Mouse (Mus musculus) 3134 (cell line): ENCODE data around the gene Mrgpra6.

Source experiments
- DNase-seq: peaks from one replicate; pipeline ENCODE4 v3.0.0-alpha.2; 2011; ENCODE audit warnings: low spot score; ENCODE audit not compliant: insufficient read length; ENCODE audit errors: extremely low read depth

The Mrgpra6 gene

DNA sequence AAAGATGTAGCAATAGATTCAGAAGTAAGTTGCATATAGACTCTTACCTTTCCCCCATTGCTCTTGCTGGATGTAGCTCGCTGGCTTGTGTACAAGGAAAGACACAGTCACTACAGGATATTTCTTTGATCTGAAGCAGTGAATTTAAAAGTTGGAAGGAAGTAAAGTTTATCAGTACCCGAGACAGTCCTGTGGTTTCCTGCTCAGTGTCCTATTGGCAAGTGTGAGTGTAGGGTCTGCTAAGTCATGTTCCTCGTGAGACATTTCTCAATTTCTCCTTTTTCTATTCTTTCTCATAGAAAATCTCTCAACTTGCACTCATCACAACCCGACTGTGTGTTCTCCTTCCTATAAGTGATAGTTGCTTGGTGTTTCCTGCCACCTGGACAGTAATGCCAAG, at the start of gene Mrgpra6:
Gene Mrgpra6, minus strand, starts transcription at position 91 of the 400 bp plus-strand sequence.
- no peak for DNase-seq

DNA sequence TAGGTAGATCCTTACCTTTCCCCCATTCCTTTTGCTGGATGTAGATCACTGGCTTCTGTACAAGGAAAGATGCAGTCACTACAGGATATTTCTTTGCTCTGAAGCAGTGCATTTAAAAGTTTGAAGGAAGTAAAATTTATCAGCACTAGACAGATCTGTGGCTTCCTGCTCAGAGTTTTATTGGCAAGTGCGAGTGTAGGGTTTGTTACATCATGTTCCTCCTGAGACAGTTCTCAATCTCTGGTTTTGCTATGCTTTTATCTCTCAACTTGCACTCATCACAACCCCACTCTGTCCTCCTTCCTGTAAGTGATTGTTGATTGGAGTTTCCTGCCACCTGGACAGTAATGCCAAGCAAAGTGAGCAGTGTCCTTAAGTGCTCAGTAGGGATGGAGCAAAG, 48.0 kb upstream of the Mrgpra6 start, which contains the start of gene Mrgpra9:
Gene Mrgpra9, minus strand, starts transcription at position 79 of the 400 bp plus-strand sequence.
- no peak for DNase-seq

DNA sequence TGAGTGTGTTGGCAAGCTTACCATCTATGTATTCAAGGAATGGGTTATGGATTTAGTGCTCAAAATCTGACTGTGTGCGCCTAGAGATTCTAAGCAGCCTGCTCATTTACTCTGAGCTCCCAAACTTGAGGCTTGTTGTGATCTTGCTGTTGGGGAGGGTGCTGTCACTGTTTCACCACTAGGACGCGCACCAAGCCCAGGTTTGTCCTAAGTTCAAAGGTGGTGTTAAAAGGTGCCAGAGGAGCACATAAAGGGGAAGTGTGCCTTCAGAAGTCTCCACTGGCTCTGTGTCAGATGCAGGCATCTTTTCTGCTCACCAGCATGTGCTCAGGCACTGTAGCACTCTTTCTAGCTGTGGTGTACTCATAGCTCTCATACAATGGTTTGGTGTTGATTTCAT, 39.9 kb upstream of the Mrgpra6 start:
- DNase-seq = no peak

DNA sequence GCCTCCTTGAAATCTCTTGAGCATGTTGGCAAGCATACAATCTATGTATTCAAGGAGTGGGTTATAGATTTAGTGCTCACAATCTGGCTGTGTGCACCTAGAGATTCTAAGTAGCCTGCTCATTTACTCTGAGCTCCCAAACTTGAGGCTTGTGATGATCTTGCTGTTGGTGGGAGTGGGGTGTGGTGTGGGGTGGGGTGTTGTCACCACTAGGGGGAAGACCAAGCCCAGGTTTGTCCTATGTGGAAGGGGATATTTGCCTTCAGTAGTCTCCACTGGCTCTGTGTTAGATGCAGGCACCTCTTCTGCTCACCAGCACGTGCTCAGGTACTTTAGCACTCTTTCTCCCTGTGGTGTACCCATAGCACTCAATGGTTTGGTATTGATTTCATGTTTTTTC, 9.4 kb downstream of the Mrgpra6 start:
- DNase-seq = no peak

GRCm38 (mm10) chr7:47170814-47171213, 33.9 kb downstream of the Mrgpra6 start:
- DNase-seq = no peak

DNA sequence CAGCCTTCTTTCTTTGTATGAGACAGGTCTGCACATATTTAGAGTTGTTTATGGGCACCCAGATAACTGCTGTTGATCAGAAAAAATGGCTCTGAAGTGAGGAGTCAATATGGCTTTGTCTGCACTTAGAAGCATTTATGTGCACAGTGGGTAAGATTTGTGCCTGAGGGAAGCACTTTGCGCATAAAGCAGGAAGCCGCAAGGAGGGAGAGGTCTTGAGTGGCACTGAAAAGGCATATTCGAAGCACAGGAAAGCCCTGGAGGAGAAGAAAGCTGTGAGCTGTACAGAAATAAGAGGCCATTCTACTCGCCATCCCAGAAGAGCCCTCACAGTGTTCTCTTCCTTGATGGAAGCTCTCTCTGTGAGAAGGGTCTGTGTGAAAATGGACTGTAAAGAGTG, 39.7 kb downstream of the Mrgpra6 start:
- no peak for DNase-seq

DNA sequence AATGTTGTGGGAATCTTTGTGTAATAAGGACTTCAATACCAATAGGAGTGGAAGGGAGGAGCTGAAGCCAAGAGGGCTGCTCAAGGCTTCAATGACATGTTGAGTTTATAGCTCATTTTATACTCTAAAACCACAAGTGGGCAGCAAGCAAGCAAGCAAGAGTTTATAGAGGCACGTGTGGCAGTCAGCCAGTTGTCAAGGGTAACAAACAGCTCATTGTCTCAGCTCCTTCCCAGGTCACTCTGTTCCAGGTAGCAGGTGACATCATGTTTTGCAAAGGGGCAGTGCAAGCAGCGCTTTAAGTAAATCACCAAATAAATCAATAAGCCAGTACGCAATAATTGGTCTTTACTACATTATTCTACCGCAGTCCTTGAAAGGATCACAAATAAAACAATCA, 41.5 kb downstream of the Mrgpra6 start:
- no peak for DNase-seq

DNA sequence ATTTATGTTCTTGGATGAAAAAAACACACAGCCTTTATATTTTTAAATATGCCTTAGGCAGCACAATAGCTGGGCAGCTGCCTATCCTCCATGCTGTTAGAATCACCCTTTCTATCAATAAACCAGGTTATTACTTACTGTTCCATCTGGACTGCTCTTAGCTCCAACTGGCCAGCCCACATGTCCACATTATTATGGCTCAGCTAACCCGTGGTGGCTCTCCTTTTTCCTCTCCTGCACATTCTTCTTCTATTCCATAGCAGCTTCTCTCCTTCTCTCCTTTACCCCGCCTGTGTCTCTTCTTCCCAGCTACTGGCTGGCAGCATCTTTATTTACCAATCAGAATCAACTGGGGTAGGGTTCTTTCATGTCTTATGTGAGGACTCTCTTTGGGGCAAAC, 46.3 kb downstream of the Mrgpra6 start:
- no peak for DNase-seq

DNA sequence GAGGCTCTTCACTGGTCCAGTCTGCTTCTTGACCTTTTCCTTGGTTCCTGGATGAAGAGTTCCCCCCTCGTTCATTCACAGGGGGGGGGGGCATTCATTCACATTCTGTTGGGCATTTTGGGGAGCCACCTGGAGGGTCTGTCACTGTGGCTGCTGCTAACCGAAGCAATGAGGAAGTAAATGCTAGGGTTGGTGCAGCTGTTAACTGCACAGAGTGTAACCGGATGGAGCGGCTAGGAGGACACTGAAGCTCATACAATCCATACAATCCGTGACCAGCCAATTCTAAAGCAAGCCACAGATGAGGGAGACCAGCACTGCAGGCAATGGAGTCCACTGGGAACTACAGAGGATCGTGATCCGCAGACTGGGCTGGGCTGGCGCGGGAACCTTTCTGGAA, 47.0 kb downstream of the Mrgpra6 start:
- DNase-seq = no peak

DNA sequence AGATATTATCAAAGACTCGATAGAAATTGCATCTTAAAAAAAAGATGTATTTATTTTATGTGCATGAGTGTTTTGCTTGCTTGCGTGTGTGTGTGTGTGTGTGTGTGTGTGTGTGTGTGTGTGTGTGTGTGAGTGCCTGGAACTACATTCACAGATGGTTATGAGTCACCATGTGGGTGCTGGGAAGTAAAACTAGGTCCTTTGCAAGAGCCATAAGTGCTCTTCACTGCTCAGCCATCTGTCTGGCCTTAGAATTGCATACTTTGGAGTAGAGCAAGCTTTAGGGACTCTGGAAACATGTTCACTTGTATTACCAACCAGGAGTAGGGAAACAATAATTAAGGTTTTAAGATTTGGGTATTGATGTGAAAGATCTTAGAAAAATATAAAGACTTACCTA, 48.9 kb downstream of the Mrgpra6 start:
- DNase-seq = no peak

GRCm38 (mm10) chr7:47155396-47155795, 49.3 kb downstream of the Mrgpra6 start:
- DNase-seq = no peak

- no peak for DNase-seq
Observed at GRCm38 (mm10) chr7:47150420-47151061, 54.2 kb downstream of the Mrgpra6 start.

DNA sequence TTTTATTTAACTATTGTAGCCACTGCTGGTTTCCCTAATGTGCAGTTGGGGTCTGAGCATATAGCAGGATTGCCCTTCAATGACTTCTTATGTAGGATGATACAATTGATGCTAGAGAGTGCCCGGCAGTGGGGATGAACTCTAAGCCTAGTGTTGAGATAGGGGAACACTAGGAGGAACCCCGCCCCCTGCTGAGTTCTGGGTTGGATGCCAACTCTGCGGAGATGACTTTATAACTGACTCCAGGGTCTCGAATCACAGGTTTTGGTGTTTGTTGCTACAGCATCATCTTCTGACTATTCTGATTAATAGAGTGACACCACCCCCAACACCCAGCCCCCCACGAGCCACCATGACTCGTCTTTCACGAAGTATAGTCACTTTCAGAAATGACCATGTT, 56.4 kb downstream of the Mrgpra6 start:
- DNase-seq = no peak

GRCm38 (mm10) chr7:47146034-47146812, 58.5 kb downstream of the Mrgpra6 start:
- no peak for DNase-seq

GRCm38 (mm10) chr7:47144299-47144698, 60.4 kb downstream of the Mrgpra6 start:
- DNase-seq = no peak

GRCm38 (mm10) chr7:47139823-47140325, 64.8 kb downstream of the Mrgpra6 start:
- no peak for DNase-seq
